Mouse (Mus musculus): ENCODE results near the gene Hoxa10. TPM values are rescaled to one million over a fixed set of nuclear protein-coding genes. Genes with fewer than 3 reads are reported as not detected.

The Hoxa10 gene
- total and polyA plus RNA-seq, 3 experiments: not detected

- no peak for DNase-seq (ENCODE audit: low read depth, low spot score)
- TF ChIP-seq ETS1 (IDR thresholded peaks at IDR 0.05; ENCODE audit: low read depth, low read length) (no peak), USF1 (IDR thresholded peaks at IDR 0.05; ENCODE audit: low read depth, low read length) (no peak), GABPA (IDR thresholded peaks at IDR 0.05; ENCODE audit: low read depth, low read length) (no peak)
- no peak overlapping the region for H3K9ac ChIP-seq (ENCODE audit: control insufficient read depth, low read depth, low read length, poor library complexity, severe bottlenecking)
- no peaks in the 10 kb centered on the region for H3K36me3 ChIP-seq (ENCODE audit: control insufficient read depth in 1 of 2, insufficient read depth in 2 of 2, low read length in 2 of 2)
- H3K9me3 ChIP-seq (replicated peaks; ENCODE audit: insufficient read depth, low read length): no peaks in the 10 kb centered on the region
- H3K4me1 ChIP-seq (ENCODE audit: control insufficient read depth in 1 of 2, insufficient read depth in 2 of 2, low read length in 2 of 2): no peaks in the 10 kb centered on the region
- H3K79me2 ChIP-seq (ENCODE audit: control insufficient read depth, insufficient read depth, low read length, poor library complexity): no peaks in the 10 kb centered on the region
- no peak overlapping the region for H3K27ac ChIP-seq (ENCODE audit: control insufficient read depth, low read depth, low read length)
- H3K27me3 ChIP-seq (ENCODE audit: control insufficient read depth in 1 of 2, insufficient read depth in 2 of 2, low read length in 2 of 2): no peaks in the 10 kb centered on the region
- H3K4me3 ChIP-seq (ENCODE audit: control insufficient read depth in 1 of 2, insufficient read depth in 1 of 2, low read depth in 2 of 2, low read length in 2 of 2): no peak overlapping the region
Observed at GRCm38 (mm10) chr6:52245040-52245756, 4.5 kb upstream of the Hoxa10 start.

- no peaks in the 10 kb centered on the region for H3K27me3 ChIP-seq (ENCODE audit: control insufficient read depth in 1 of 2, insufficient read depth in 2 of 2, low read length in 2 of 2)
- TF ChIP-seq RCOR1 (IDR thresholded peaks at IDR 0.05; ENCODE audit: low read depth, low read length): no peak
- no peak for TF ChIP-seq TAL1 (IDR thresholded peaks at IDR 0.05; ENCODE audit: low read length)
- TF ChIP-seq USF1 (IDR thresholded peaks at IDR 0.05; ENCODE audit: low read depth, low read length): no peak
- no peak overlapping the region for H3K4me3 ChIP-seq (ENCODE audit: control insufficient read depth in 1 of 2, insufficient read depth in 1 of 2, low read depth in 2 of 2, low read length in 2 of 2)
- no peak for DNase-seq (ENCODE audit: low read depth, low spot score)
- H3K4me1 ChIP-seq (ENCODE audit: control insufficient read depth in 1 of 2, insufficient read depth in 2 of 2, low read length in 2 of 2): no peaks in the 10 kb centered on the region
- no peaks in the 10 kb centered on the region for H3K9me3 ChIP-seq (replicated peaks; ENCODE audit: insufficient read depth, low read length)
- no peaks in the 10 kb centered on the region for H3K79me2 ChIP-seq (ENCODE audit: control insufficient read depth, insufficient read depth, low read length, poor library complexity)
- no peak overlapping the region for H3K9ac ChIP-seq (ENCODE audit: control insufficient read depth, low read depth, low read length, poor library complexity, severe bottlenecking)
- no peaks in the 10 kb centered on the region for H3K36me3 ChIP-seq (ENCODE audit: control insufficient read depth in 1 of 2, insufficient read depth in 2 of 2, low read length in 2 of 2)
- H3K27ac ChIP-seq (ENCODE audit: control insufficient read depth, low read depth, low read length): no peak overlapping the region
Observed at GRCm38 (mm10) chr6:52244471-52245039, 3.9 kb upstream of the Hoxa10 start.

GRCm38 (mm10) chr6:52243681-52244121, 3.0 kb upstream of the Hoxa10 start:
- Histone ChIP-seq H3K27me3 (ENCODE audit: control insufficient read depth in 1 of 2, insufficient read depth in 2 of 2, low read length in 2 of 2) (no peaks in the 10 kb centered on the region), H3K36me3 (ENCODE audit: control insufficient read depth in 1 of 2, insufficient read depth in 2 of 2, low read length in 2 of 2) (no peaks in the 10 kb centered on the region), H3K27ac (ENCODE audit: control insufficient read depth, low read depth, low read length) (no peak overlapping the region), H3K9ac (ENCODE audit: control insufficient read depth, low read depth, low read length, poor library complexity, severe bottlenecking) (no peak overlapping the region), H3K4me1 (ENCODE audit: control insufficient read depth in 1 of 2, insufficient read depth in 2 of 2, low read length in 2 of 2) (no peaks in the 10 kb centered on the region), H3K79me2 (ENCODE audit: control insufficient read depth, insufficient read depth, low read length, poor library complexity) (no peaks in the 10 kb centered on the region), H3K4me3 (ENCODE audit: control insufficient read depth in 1 of 2, insufficient read depth in 1 of 2, low read depth in 2 of 2, low read length in 2 of 2) (no peak overlapping the region), H3K9me3 (replicated peaks; ENCODE audit: insufficient read depth, low read length) (no peaks in the 10 kb centered on the region)
- no peak for TF ChIP-seq ETS1 (IDR thresholded peaks at IDR 0.05; ENCODE audit: low read depth, low read length)
- no peak for TF ChIP-seq RCOR1 (IDR thresholded peaks at IDR 0.05; ENCODE audit: low read depth, low read length)
- TF ChIP-seq MXI1 (IDR thresholded peaks at IDR 0.05; ENCODE audit: low read depth, low read length): no peak
- TF ChIP-seq POLR2A (IDR thresholded peaks at IDR 0.05; ENCODE audit: control insufficient read depth in 1 of 2, insufficient read depth in 1 of 2, low read depth in 1 of 2, low read length in 2 of 2, poor library complexity in 1 of 2): no peak
- DNase-seq (ENCODE audit: low read depth, low spot score): no peak

Measured in MEL (cell line).